Mouse (Mus musculus) CD4-positive helper T cell, adult 2 months (primary cell): ENCODE results near the gene Rplp2.
"Not testable (repeated sequence)": the region's sequence is repeated elsewhere in the genome, so short reads cannot be mapped to it uniquely, and the experiment has no call there.

ENCODE experiments used
- DNase-seq: peaks from one replicate; pipeline ENCODE4 v3.0.0-alpha.2; 2012; ENCODE audit warnings: low read depth, missing footprints, low spot score

Rplp2 gene

DNA sequence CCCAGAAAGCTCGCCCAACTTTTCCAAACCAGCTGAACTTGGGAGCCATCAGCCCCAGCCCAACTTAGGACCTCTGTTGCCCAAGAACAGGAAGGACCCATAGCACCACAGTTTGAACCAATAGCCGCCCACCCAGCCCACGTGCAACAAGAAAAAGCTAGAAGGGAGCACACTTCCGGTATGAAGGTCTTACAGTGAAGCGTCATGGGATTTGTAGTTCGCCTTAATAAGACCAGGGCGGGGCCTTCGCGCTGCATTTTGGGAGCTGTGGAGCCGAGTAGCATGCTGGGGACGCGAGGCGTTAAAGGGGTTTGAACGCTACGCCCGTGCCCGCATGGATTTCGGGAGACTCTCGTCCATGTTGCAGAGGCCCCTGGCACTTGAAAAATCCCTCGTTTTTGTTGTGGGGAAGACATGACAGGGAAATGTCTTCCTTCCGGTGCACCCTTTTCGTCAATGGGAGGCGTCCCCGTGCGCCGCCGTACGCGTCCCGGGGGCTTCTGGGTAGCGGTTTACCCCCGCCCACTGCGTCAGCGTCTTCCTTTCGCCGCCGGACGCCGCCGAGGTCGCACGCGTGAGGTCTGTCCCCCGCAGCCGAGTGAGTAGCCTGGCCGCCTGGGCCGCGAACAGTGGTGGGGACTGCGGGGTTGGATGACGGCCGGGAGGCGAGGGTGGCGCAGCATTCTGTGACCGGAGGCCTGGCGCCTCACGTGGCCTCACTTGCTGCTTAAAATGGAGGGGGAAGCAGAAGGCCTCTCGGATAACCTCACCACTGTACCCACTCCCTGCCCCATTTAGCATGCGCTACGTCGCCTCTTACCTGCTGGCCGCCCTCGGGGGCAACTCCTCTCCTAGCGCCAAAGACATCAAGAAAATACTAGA lies at the start of gene Rplp2:
Rplp2 (plus strand) TSS at position 261 of the 882 bp plus-strand sequence.
- peak; percentile 95 for DNase-seq

DNA sequence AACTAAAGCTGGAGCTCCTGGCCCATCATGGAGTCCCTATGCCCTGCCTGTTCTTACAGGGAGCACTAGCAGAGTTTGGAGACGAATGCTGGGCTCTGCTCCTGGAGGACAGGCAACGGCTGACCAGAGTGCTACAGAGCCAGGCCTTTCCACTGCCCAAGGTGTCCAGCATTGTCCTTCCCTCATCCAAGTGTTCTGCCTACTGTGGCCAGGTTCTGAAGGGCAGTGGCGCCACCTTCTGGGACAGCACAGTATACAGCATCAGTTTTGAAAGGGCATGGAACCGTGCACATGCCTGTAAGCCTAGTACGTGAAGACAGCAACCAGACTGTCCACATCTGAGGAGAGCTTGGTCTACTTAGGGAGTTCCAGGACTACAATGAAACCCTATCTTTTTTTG lies 43.9 kb upstream of the Rplp2 start:
- peak; percentile 58 for DNase-seq

DNA sequence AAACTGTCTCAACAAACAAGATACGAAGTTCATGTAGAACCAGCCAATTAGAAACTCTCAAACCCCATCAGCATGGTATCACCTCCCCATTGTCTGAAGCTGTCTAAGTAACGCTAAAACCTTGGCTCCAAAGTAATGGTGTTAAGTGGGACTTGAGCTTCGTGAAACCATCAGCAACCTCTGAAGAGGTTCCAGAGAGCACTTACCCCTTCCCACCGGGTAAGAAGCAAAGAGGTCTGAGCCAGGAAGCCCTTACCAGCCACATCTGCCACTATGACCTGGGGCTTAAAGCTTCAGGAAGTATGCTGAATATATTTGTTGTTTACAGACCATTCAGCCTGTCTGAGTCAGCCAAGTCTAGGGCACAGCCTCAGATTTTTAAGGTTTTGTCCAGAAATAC lies 41.7 kb upstream of the Rplp2 start:
- no peak for DNase-seq

DNA sequence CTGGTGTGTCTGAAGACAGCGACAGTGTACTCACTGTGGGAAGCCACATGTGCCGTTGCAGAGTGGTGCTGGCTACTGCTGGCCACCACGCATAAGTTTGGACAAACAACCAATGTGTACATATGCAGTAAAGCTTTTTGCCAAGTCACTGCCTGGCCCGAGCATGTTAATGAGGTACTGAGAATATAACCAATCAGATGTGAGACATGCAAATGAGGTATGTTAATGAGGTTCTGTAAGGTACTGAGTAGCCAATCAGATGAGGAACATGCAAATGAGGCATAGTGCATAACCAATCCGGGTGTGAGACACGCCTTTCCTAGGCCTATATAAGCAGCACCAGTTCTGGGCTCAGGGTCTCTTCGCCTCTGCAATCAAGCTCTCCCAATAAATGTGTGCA lies 39.5 kb upstream of the Rplp2 start:
- not testable (repeated sequence) for DNase-seq

DNA sequence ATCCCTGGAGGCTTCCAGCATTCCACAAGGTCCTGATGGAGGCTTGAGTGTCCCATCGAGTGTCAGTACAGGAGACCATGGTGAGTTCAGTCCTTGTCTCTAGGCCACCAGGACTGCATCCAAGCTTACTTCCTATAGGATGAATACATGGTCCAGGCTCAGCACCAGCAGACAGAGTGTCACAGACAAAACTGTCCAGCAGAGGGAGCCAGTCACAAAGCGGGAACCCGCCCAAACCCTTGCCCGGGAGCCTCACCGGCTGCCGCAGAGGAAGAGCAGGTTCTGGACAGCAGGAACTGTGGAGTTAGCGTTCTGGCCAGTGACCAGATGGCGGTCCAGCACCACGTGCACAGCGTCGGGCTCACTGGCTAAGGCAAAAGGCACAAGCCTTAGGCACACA lies 38.3 kb upstream of the Rplp2 start:
- DNase-seq: peak; percentile 73

DNA sequence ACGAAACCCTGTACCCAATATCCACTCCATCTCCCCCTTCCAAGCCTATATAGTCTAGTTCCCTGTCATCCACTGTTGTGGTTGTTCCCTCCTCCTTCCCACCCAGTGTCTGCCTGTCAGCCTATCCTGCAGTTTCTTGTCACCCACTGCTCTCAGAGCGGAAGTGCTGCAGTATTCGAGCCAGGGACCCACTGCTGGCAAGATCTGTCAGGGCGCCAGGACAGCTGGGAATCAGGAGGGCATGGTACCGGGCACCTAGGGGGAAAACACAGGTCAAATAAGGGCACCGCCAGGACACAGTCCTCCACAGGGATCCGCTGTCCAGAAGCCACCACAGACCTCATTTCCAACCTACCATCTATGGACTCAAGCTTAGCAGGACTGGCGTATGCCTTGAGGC lies 36.5 kb upstream of the Rplp2 start:
- DNase-seq: no peak

DNA sequence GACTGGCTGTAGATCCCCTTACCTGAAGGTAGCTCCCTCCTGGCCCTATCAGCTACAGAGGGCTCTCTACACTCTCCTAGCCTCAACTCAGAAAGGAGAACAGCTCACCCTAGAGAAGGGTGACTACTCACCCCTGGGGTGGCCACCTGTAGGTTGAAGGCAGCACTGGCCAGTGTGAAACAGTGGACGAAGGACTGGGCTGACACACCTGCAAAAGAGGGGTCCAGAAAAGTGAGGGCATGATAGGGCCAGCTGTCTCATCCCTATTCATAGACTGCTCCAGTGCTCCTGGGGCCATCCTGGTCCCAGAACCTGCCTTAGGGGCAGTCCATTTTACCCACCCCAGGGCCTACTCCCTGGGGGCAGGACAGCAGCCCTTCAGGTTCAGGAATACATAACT lies 35.5 kb upstream of the Rplp2 start:
- DNase-seq: no peak

DNA sequence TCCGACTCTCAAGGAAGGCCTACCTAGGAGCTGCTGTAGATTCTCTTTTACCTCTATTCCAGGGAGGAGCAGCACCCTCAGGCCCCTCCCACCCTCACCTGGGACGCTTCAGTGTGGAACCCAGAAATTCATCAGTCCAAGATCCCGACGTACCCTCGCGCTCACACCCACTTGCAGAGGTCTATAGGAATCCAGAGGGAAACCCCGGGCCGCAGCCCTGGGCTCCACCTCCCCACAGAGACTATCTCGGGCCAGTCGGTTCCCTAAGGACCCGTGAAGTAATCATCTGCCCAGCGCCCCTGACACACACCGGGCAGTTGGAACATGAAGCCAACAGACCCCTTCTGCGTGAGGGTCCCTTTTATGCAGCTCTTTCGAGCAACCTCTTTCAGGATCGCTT lies 33.8 kb upstream of the Rplp2 start:
- no peak for DNase-seq

DNA sequence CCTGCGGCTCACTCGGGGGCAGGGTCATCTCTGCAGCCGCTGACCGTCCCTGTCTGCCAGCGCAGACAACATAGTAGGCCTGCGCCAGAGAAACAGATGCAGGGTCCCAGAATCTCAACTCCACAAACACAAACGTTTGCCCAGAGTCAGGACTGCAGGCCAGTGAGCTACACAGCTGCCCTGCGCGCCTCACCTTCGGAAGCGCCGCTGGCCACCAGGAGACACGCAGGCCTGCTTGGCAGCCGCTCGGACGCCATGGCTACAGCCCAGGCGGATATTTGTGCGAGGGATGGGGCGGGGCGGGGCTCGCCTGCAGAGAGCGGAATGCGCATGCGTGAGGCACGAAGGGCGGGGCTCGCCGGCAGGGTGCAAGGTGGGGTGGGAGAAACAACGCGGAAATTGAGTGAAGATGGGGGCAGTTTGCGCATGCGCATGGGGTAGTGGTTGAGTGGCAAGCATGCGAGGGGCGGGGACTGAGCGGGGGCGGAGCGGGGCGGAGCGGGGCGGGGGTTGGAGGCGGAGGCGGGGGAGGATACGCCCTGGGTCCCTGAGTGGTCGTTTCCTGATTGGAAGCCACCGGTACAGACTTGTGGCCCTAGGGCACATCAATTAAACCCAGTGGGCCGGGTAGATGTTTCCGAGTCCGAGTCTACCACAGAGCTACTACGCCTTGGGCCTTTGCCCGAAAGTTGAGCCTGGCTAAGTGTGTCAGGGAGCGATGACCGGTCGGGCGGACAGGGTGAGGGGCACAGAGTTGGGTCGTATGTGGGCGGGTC lies 33.2 kb upstream of the Rplp2 start, which contains the start of gene Gatd1:
Gatd1 (minus strand) TSS at position 328 of the 776 bp plus-strand sequence.
- DNase-seq: peak; percentile 98

DNA sequence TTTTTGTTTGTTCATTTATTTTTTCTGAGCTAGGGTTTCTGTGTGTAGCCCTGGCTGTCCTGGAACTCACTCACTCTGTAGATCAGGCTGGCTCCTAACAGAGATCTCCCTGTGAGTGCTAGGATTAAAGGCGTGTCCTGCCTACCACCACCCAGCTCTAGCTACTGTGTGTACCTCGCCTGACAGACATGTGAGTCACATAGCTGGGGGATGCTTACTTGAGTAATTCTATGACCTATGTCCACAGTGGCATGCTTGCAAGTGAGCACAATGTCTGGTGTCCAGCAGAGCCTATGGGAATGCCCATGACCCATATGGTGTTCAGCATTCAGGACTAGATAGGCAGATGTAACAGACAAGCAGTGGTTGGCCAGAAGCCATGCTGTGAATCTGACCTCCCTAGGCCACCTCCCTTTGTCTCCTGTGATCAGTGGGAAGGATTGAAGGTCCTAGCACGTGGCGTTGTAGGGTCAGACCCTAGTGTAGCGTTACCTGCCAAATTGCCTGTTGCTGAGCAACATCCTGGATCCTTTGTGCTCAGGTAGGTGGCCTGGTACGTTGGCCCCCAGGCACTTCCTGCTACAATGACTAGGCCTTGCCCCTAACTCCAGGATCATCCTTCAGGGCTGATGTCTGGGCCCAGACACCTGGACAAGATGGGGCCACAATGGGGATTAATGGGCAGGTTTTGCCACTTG lies 30.9 kb upstream of the Rplp2 start:
- no peak for DNase-seq

DNA sequence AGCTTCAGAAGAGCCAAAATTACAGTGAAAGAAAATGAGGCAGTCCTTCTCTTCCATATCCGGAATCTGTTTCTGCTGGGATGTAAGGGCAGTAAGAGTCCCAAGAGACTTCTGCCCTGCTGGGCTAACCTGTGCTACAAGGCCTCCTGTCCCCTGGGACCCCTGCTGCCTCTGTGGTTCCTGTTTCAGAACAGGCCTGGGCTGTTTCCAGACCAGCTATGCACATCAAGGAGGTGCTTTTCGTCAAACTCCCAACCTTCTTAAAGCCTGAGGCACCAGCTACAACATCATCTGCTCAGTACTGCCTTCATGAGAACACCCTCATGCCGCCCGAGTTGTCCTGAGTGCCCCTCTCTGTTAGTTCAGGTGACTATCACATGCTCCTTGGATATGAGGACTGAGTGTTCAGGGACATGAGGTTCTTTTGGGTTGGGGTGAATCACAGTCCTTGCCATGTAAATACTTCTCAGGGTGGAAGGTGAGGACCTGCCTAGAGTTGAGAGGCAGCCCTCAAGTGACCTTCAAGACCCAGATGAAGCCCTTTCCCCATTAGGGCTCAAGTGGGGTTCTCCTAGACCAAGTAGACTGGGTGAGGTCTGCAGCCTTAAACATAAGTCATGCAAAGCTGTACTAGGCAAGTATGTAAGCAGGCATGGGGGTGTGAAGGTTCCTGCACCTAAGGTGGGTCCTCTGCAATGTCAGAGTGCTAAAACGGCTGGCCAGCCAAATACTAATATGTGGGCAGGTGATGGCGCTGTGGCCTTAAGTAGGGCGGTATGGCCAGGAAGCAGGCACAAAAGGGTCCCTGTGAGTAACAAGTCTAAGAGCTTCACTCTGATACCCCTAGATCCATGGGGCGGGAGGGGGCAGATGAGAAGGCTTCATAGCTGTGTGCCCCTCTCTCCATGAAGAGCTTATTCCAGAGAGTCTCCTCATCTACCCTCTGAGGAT lies 29.2 kb upstream of the Rplp2 start:
- DNase-seq: no peak

DNA sequence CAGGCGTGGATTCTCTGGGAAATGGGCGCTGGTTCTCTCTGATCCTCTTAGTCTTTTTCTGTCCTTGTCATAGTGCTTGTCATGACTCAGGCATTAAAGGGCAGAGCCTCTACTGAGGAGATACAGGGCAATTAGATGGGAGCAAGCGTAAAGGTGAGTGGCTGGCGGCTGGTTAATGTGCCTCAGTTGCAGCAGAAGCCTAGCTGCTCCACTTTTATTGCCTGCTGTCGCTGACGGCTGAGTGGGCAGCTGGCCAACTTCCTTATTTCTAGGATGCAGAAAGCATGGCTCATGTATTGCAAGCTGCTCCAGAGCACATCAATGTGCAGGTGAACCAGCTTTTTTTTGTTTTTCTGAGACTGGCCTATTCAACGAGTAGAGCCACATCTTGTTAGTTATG lies 28.2 kb upstream of the Rplp2 start:
- DNase-seq: no peak

DNA sequence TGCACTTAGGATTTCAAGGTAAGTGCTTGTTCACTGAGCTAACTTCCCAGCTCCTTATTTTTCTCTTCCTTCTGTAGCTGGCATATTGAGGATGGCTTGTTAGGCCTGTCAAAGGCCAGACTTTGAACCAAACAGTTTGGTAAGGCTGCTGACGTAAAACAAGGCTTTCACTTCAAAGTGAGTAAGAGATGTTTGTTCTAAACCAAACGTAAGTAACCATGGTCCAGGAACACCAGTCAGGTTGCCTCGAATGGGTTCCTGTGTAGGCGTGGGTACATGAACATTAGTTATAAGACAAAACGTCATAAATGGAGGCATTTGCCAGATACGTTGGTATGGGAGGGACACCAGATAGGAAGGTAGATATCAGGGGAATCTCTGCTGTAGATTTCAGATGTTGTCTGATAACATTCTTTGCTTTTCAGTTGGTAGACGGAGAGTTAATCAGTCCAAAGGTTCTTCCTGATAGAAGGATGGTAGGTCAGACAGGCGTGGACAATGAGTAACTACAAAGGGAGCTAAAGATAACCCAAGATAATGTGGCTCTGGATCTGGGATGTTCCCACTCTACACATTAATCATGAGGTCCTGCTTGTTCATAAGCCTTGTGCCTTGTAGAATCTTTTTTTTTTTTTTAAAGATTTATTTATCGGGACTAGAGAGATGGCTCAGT lies 27.0 kb upstream of the Rplp2 start:
- DNase-seq: no peak

DNA sequence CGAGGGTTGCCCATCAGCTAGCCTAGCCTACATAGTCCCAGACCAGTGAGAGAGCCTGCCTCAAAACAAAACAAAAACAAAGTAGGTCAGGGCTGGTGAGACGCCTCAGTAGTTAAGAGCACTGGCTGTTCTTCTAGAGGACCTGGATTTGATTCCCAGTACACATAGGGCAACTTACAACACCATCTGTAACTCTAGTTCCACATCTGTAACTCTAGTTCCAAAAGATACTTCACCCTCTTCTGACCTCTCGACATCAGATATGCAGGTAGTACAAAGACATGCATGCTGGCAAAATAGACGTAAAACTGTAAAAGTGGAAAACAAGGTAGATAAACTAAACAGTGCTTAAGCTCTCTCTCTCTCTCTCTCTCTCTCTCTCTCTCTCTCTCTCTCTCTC lies 23.4 kb upstream of the Rplp2 start:
- no peak for DNase-seq

DNA sequence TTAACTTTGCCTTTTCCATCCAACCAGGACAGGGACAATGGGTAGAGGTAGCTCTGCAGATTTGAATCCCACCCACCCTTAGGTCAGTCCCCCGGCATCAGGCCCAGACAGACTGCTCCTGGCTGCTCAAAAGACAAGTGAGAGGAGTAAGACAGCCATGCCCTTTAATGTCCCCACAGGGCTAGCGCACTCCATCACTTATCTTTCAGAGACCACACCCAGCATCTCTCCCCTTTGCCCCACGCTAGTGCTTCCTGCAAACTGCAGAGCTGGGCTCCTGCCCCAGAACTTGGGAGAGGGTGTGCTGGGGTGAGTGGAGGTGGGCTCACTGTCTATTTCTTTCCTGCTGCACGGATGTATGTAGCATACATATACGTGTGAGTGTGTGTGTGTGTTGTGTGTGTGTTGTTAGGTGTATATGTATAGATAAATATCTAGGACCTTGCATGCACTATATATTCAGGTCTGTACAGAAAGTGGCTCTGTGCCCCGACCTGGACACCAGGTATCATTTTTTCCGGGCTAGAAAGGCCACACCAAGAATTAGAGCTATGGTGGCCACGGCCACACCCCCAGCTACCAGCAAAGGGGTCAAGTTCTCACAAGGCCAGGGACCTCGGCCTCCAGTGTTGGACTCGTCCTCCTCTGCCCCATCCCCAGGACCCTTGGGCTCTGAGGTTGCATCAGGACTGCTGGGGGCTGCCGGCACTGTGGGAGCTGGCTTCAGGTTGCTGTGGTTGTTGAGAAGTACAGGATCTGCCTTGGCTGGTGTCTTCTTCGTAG lies 20.0 kb upstream of the Rplp2 start:
- no peak for DNase-seq

DNA sequence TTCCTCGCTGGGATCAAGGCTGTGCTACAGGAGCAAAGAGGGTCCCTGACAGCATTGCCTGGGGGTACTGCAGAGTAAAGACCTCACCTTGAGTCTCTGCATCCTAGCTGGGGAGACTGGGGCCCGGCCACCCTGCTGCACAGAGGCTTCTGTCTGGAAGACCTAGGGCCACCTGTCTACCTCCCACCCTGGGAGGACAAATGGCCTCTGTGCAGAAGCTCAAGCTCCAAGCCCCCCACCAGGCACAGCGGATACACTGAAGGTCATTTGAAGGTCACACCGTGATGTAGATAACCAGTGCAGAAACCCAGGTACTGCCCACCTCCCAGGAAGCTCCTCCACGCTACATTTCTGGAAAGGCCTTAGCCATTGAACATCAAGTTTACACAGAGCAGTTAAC lies 18.5 kb upstream of the Rplp2 start:
- no peak for DNase-seq

DNA sequence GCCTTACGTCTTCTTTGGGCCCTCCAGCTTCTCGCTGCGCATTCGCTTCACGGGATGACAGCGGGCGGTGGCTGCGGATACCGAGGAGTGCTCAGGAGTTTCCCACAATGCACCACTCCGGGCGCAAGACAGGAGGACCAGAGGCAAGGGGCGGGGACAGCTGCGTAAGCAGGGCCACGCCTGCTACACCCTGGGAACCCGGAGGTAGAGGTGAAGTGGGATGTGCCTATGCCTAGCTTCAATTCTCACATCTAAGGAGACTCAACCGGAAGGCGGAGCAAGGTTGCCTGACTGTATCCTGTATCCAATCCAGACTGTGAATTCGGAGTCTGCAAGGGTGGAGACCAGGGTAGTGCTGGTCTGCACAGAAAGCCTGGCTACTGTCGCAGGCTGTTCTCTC lies 17.9 kb upstream of the Rplp2 start, which contains the start of gene Cend1:
Cend1 (minus strand) TSS at position 182 of the 400 bp plus-strand sequence.
- peak; percentile 39 for DNase-seq

DNA sequence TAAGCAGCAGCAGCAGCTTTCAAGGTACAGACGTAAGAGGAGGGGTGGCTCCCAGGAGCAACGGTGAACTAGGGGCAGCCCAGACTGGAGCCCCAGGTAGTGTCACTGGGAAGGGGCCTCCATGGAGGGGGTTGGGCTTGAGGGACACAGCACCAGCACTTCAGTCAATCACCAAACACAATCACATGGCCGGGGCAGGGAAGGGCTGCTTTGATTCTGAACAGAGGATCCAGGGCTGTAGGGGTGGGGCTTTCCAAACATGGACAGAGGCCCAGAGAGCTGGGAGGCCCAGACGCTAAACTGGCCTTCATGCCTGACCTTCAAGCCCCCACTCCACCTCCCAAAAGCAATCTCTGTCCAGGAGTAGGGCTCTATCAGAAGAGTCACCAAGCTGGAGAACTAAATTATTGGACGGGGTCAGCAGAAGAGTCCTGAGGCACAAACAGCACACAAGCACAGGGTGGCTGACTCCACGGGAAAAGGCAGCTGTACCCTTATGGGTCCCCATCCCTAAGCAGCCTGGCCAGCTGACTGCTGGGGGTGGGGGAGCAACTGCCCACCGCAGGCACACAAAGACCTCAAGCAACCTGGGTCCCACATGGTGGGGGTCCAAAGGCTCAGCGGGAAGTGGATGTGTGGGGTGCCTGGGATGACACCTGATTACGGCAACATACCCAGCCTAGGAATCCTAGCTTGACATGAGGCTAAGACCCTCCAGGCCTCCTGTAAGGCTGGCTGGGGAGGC lies 17.2 kb upstream of the Rplp2 start:
- no peak for DNase-seq
